Mouse (Mus musculus) layer of hippocampus, adult 8-10 months (tissue): ENCODE measurements around the gene Olfm2. TPM values are rescaled to one million over a fixed set of nuclear protein-coding genes. Genes with fewer than 3 reads are reported as not detected.

ENCODE experiments used
- DNase-seq, 2 experiments: peaks; one replicate each; pipeline ENCODE4 v3.0.0; 2022; ENCODE audit warnings: low spot score in 2 of 2
- total RNA-seq, 4 experiments: library from RNA; stranded (reverse); gene quantifications; 2 replicates each; pipeline ENCODE4 v1.2.4; 2022

The Olfm2 gene
- total RNA-seq, 4 experiments from 2014 or later = 45.9 to 52.3 (median 47.0) TPM

GRCm38 (mm10) chr9:20745129-20745966 lies 801 bp downstream of the Olfm2 start:
- DNase-seq = no peak

- no peak for DNase-seq
Observed at GRCm38 (mm10) chr9:20743946-20744738, 2.0 kb downstream of the Olfm2 start.

- DNase-seq = peak; percentile 64 to 85
Observed at GRCm38 (mm10) chr9:20740407-20740806, 5.7 kb downstream of the Olfm2 start.

GRCm38 (mm10) chr9:20738251-20738999 lies 7.7 kb downstream of the Olfm2 start:
- DNase-seq = no peak

- no peak for DNase-seq
Observed at GRCm38 (mm10) chr9:20737227-20737626, 8.9 kb downstream of the Olfm2 start.

- no peak for DNase-seq
Observed at GRCm38 (mm10) chr9:20734692-20735091, 11.5 kb downstream of the Olfm2 start.

- no peak for DNase-seq
Observed at GRCm38 (mm10) chr9:20731797-20732196, 14.4 kb downstream of the Olfm2 start.

GRCm38 (mm10) chr9:20729451-20729850 lies 16.7 kb downstream of the Olfm2 start:
- no peak for DNase-seq

- DNase-seq = no peak
Observed at GRCm38 (mm10) chr9:20727601-20728113, 18.5 kb downstream of the Olfm2 start.

GRCm38 (mm10) chr9:20726859-20727600 lies 19.1 kb downstream of the Olfm2 start:
- no peak for DNase-seq

- no peak for DNase-seq
Observed at GRCm38 (mm10) chr9:20726134-20726858, 19.9 kb downstream of the Olfm2 start.

GRCm38 (mm10) chr9:20721582-20721981 lies 24.6 kb downstream of the Olfm2 start:
- DNase-seq = no peak

GRCm38 (mm10) chr9:20715332-20715731 lies 30.8 kb downstream of the Olfm2 start:
- DNase-seq = no peak

- no peak for DNase-seq
Observed at GRCm38 (mm10) chr9:20713478-20713987, 32.6 kb downstream of the Olfm2 start.

GRCm38 (mm10) chr9:20712934-20713477 lies 33.1 kb downstream of the Olfm2 start:
- no peak for DNase-seq

GRCm38 (mm10) chr9:20710471-20710870 lies 35.7 kb downstream of the Olfm2 start:
- no peak for DNase-seq

GRCm38 (mm10) chr9:20705981-20706380 lies 40.2 kb downstream of the Olfm2 start:
- no peak for DNase-seq

- no peak for DNase-seq
Observed at GRCm38 (mm10) chr9:20705420-20705819, 40.7 kb downstream of the Olfm2 start.

GRCm38 (mm10) chr9:20703832-20704380 lies 42.2 kb downstream of the Olfm2 start:
- DNase-seq = peak in 1 of 2 experiments; percentile 42
